Comparison of ENCODE assay signal across 22 mouse cellular contexts in genomic region chr14:24089181-24089580, GRCm38 (mm10).
DNase-seq lines count a peak whose midpoint lies in the region; ATAC-seq lines count a peak whose summit lies in the region.
"Had no signal": no experiment of that assay in that cellular context is flagged by ENCODE, and none has a peak within 500 bp of the region (broad histone marks: within the 10 kb centered on the region; RNA-seq: fewer than 3 reads in every experiment).

No protein-coding gene starts in this region.

- no peaks in the 10 kb centered on the region for H3K9me3 ChIP-seq in hindbrain, embryonic 11.5 days (ENCODE audit: control insufficient read depth, low read length)
- H3K9me3 ChIP-seq in embryonic facial prominence, embryonic 10.5 days: no peaks in the 10 kb centered on the region
- H3K9me3 ChIP-seq: embryonic facial prominence, embryonic 13.5 days; forebrain, embryonic 12.5 days; forebrain, embryonic 15.5 days; hindbrain, embryonic 13.5 days; intestine, embryonic 15.5 days had no signal

- H3K4me2 ChIP-seq in hindbrain, embryonic 11.5 days (replicated peaks; ENCODE audit: low read depth, low read length): no peak overlapping the region
- H3K4me2 ChIP-seq: embryonic facial prominence, embryonic 13.5 days; forebrain, embryonic 12.5 days; forebrain, embryonic 15.5 days; heart, embryonic 11.5 days; hindbrain, embryonic 13.5 days; intestine, embryonic 15.5 days had no signal

- no peaks in the 10 kb centered on the region for H3K4me1 ChIP-seq in hindbrain, embryonic 11.5 days (replicated peaks; ENCODE audit: control insufficient read depth, insufficient read depth, low read length)
- no peaks in the 10 kb centered on the region for H3K4me1 ChIP-seq in embryonic facial prominence, embryonic 10.5 days
- H3K4me1 ChIP-seq: forebrain, embryonic 12.5 days; forebrain, embryonic 15.5 days; hindbrain, embryonic 13.5 days; intestine, embryonic 15.5 days had no signal

- ATAC-seq in hindbrain, embryonic 11.5 days (ENCODE audit: low FRiP score): no peak
- ATAC-seq: activated CD4-positive, CD25-positive, alpha-beta regulatory T cell, adult 4 months; forebrain, embryonic 15.5 days; hindbrain, embryonic 16.5 days; intestine, embryonic 15.5 days had no signal

- no peak overlapping the region for H3K4me3 ChIP-seq in hindbrain, embryonic 11.5 days (ENCODE audit: low read depth, low read length)
- no peak overlapping the region for H3K4me3 ChIP-seq in embryonic facial prominence, embryonic 10.5 days
- H3K4me3 ChIP-seq: embryonic facial prominence, embryonic 13.5 days; erythroblast, embryonic 14.5 days; forebrain, embryonic 12.5 days; forebrain, embryonic 15.5 days; heart, adult 2 months; hindbrain, embryonic 13.5 days; intestine, embryonic 15.5 days had no signal

- peak; percentile 50 to 81 for DNase-seq in adrenal gland, adult (ENCODE audit: inconsistent age in 2 of 2, low spot score in 1 of 2)
- DNase-seq in adrenal gland, postnatal 4 days (ENCODE audit: low spot score in 2 of 2): no peak
- peak; percentile 28 for DNase-seq in ovary, adult 18-20 months (ENCODE audit: low spot score)
- DNase-seq in ovary, postnatal 14 days (ENCODE audit: low spot score): no peak
- peak; percentile 45 for DNase-seq in adrenal gland, postnatal 14 days
- no peak for DNase-seq in hindbrain, embryonic 11.5 days (ENCODE audit: low spot score)
- no peak for DNase-seq in embryonic facial prominence, embryonic 10.5 days (ENCODE audit: low spot score)
- DNase-seq: cerebellum, adult 11-12 months; cerebellum, adult 9-10 months; cerebellum, postnatal 25 days; gastrocnemius, postnatal 25 days; heart, adult 2 months; kidney, adult 11 months had no signal

- WGBS in hindbrain, embryonic 11.5 days: 84% methylated on average over 3 of the region's 3 CpGs
- WGBS in embryonic facial prominence, embryonic 10.5 days: 82% methylated on average over 3 of the region's 3 CpGs

- H3K27me3 ChIP-seq in hindbrain, embryonic 11.5 days (ENCODE audit: control insufficient read depth, insufficient read depth, low read length): no peaks in the 10 kb centered on the region
- H3K27me3 ChIP-seq in embryonic facial prominence, embryonic 10.5 days (replicated peaks; ENCODE audit: low read depth, poor library complexity, severe bottlenecking): no peaks in the 10 kb centered on the region
- H3K27me3 ChIP-seq: embryonic facial prominence, embryonic 13.5 days; forebrain, embryonic 12.5 days; forebrain, embryonic 15.5 days; hindbrain, embryonic 13.5 days; intestine, embryonic 15.5 days had no signal

- no peak overlapping the region for H3K9ac ChIP-seq in hindbrain, embryonic 11.5 days (ENCODE audit: low read depth, low read length)
- H3K9ac ChIP-seq: embryonic facial prominence, embryonic 13.5 days; forebrain, embryonic 12.5 days; forebrain, embryonic 15.5 days; hindbrain, embryonic 13.5 days; intestine, embryonic 15.5 days had no signal

- no peaks in the 10 kb centered on the region for H3K36me3 ChIP-seq in hindbrain, embryonic 11.5 days (ENCODE audit: control insufficient read depth, insufficient read depth, low read length)
- no peaks in the 10 kb centered on the region for H3K36me3 ChIP-seq in embryonic facial prominence, embryonic 10.5 days (replicated peaks)
- H3K36me3 ChIP-seq: embryonic facial prominence, embryonic 13.5 days; forebrain, embryonic 12.5 days; forebrain, embryonic 15.5 days; hindbrain, embryonic 13.5 days; intestine, embryonic 15.5 days had no signal

- H3K27ac ChIP-seq in hindbrain, embryonic 11.5 days (ENCODE audit: low read depth, low read length): no peak overlapping the region
- H3K27ac ChIP-seq in embryonic facial prominence, embryonic 10.5 days (replicated peaks): no peak overlapping the region
- H3K27ac ChIP-seq: embryonic facial prominence, embryonic 13.5 days; forebrain, embryonic 12.5 days; forebrain, embryonic 15.5 days; heart, adult 2 months; hindbrain, embryonic 13.5 days; intestine, embryonic 15.5 days had no signal

Comparison
In these comparisons a context has a peak if more than half of its experiments do, and no peak if none do; other contexts are left out.
1. DNase-seq: peak in adrenal gland, adult (2 of 2), ovary, adult 18-20 months (single experiment) and adrenal gland, postnatal 14 days (single experiment); none in adrenal gland, postnatal 4 days (0 of 2), ovary, postnatal 14 days (single experiment), hindbrain, embryonic 11.5 days (single experiment) and embryonic facial prominence, embryonic 10.5 days (single experiment).